Mouse (Mus musculus) lung, embryonic 14.5 days (tissue): ENCODE data around the gene Rnf146. TPM values are rescaled to one million over a fixed set of nuclear protein-coding genes. Genes with fewer than 3 reads are reported as not detected.
"Not testable (repeated sequence)": the region's sequence is repeated elsewhere in the genome, so short reads cannot be mapped to it uniquely, and the experiment has no call there.

ENCODE experiments used
- ATAC-seq: fragments of 200-750 bp; cut with Nextera tagmentation; 2 replicates; pipeline ENCODE4 v1.8.0; 2017; ENCODE audit warnings: mild to moderate bottlenecking, moderate TSS enrichment, moderate library complexity; ENCODE audit not compliant: insufficient read depth
- DNase-seq: peaks from one replicate; pipeline ENCODE4 v3.0.0-alpha.2; 2015
- H3K27ac ChIP-seq: fragments of 300-500 bp; sonication (generic); 2 replicates; pipeline ENCODE4 v1.5.1; 2014; ENCODE audit warnings: low read depth, mild to moderate bottlenecking, moderate library complexity
- H3K27me3 ChIP-seq: fragments of 300-500 bp; sonication (generic); 2 replicates; pipeline ENCODE4 v1.6.1; 2014; ENCODE audit warnings: low read length, control low read depth; ENCODE audit not compliant: insufficient read depth
- H3K36me3 ChIP-seq: fragments of 300-500 bp; sonication (generic); 2 replicates; pipeline ENCODE4 v1.6.1; 2014; ENCODE audit warnings: control low read depth; ENCODE audit not compliant: insufficient read depth
- H3K4me1 ChIP-seq: fragments of 300-500 bp; sonication (generic); 2 replicates; pipeline ENCODE4 v1.6.1; 2014; ENCODE audit warnings: antibody characterized with exemption, control low read depth; ENCODE audit not compliant: insufficient read depth
- H3K4me2 ChIP-seq: fragments of 300-500 bp; sonication (generic); 2 replicates; pipeline ENCODE4 v1.6.1; 2014; ENCODE audit warnings: mild to moderate bottlenecking
- H3K4me3 ChIP-seq: fragments of 300-500 bp; sonication (generic); 2 replicates; pipeline ENCODE4 v1.5.1; 2014; ENCODE audit warnings: low read depth, low read length
- H3K9ac ChIP-seq: fragments of 300-500 bp; sonication (generic); 2 replicates; pipeline ENCODE4 v1.6.1; 2014
- H3K9me3 ChIP-seq: fragments of 300-500 bp; sonication (generic); 2 replicates; pipeline ENCODE4 v1.6.1; 2016; ENCODE audit warnings: low read depth, low read length, control low read depth
- CTCF ChIP-seq: IDR thresholded peaks from 2 replicates; pipeline ENCODE4 v1.5.1; 2016; ENCODE audit warnings: antibody characterized with exemption, low read depth
- WGBS: fragments of 180-500 bp; shearing (Covaris S2); extraction: QIAGEN DNeasy Blood & Tissue Kit; methylation state at CpG from one replicate; pipeline ENCODE4 v1.1.7; 2014; 5-methylcytosine and 5-hydroxymethylcytosine counted together
- polyA plus RNA-seq: library from polyadenylated mRNA; unstranded; fragments of >200 nt; fragmentation: Nextera tagmentation; extraction: Ambion mirVana; gene quantifications from 2 replicates; pipeline ENCODE4 v1.2.1, GENCODE M21; 2014

The Rnf146 gene
- 38.0 and 40.0 TPM in 2 replicates for polyA plus RNA-seq

- Histone ChIP-seq H3K9me3 (no peaks in the 10 kb centered on the region), H3K9ac (peak within 1 kb of the TSS; percentile 95), H3K27me3 (no peaks in the 10 kb centered on the region), H3K27ac (peak within 1 kb of the TSS; percentile 98), H3K36me3 (no peaks in the 10 kb centered on the region), H3K4me3 (peak within 1 kb of the TSS; percentile 82), H3K4me1 (no peaks in the 10 kb centered on the region), H3K4me2 (peak within 1 kb of the TSS; percentile 85)
- 6% methylated on average over 15 of the region's 15 CpGs for WGBS
- ATAC-seq (no peak; the same call in 1 of the 2 replicates), DNase-seq (peak; percentile 50)
- no peak for TF ChIP-seq CTCF
Observed at GRCm38 (mm10) chr10:29362197-29362900, at the start of gene Rnf146. Rnf146 (minus strand) TSS chr10:29362442.

- H3K4me2 ChIP-seq, result no peak overlapping the region
- ATAC-seq, result no peak
Observed at GRCm38 (mm10) chr10:29402656-29403268, 40.5 kb upstream of the Rnf146 start.

GRCm38 (mm10) chr10:29394890-29395289 lies 32.6 kb upstream of the Rnf146 start:
- TF ChIP-seq CTCF, result peak; percentile 29; the same call in 1 of the 2 replicates
- H3K9ac ChIP-seq, H3K4me3 ChIP-seq, ATAC-seq, H3K27ac ChIP-seq, H3K27me3 ChIP-seq, H3K36me3 ChIP-seq, DNase-seq, H3K4me1 ChIP-seq, H3K4me2 ChIP-seq, H3K9me3 ChIP-seq: not testable (repeated sequence)
- WGBS, result 73% methylated on average over 2 of the region's 2 CpGs

More at GRCm38 (mm10) chr10:29402656-29403268, 40.5 kb upstream of the Rnf146 start:
- Histone ChIP-seq H3K4me1 (no peaks in the 10 kb centered on the region), H3K27ac (no peak overlapping the region), H3K9ac (no peak overlapping the region), H3K9me3 (no peaks in the 10 kb centered on the region), H3K27me3 (no peaks in the 10 kb centered on the region), H3K36me3 (no peaks in the 10 kb centered on the region), H3K4me3 (no peak overlapping the region)
- peak; percentile 37 for DNase-seq
- WGBS, result 40% methylated on average over 8 of the region's 8 CpGs
- no peak for TF ChIP-seq CTCF

GRCm38 (mm10) chr10:29381558-29381957 lies 19.3 kb upstream of the Rnf146 start:
- Histone ChIP-seq H3K27ac (no peak overlapping the region), H3K9me3 (no peaks in the 10 kb centered on the region), H3K4me1 (no peaks in the 10 kb centered on the region), H3K4me2 (no peak overlapping the region), H3K4me3 (no peak overlapping the region), H3K9ac (no peak overlapping the region), H3K27me3 (no peaks in the 10 kb centered on the region), H3K36me3 (no peaks in the 10 kb centered on the region)
- 74% methylated on average over 2 of the region's 2 CpGs for WGBS
- no peak for TF ChIP-seq CTCF
- ATAC-seq (no peak), DNase-seq (no peak)

- no peak overlapping the region for H3K9ac ChIP-seq
- H3K4me2 ChIP-seq, result no peak overlapping the region
- no peaks in the 10 kb centered on the region for H3K9me3 ChIP-seq
- H3K27ac ChIP-seq, result no peak overlapping the region
- peak; percentile 23 for DNase-seq
- H3K27me3 ChIP-seq, result no peaks in the 10 kb centered on the region
- H3K36me3 ChIP-seq, result no peaks in the 10 kb centered on the region
- WGBS, result 65% methylated on average over 5 of the region's 5 CpGs
- no peak for ATAC-seq
- no peak overlapping the region for H3K4me3 ChIP-seq
- no peaks in the 10 kb centered on the region for H3K4me1 ChIP-seq
- TF ChIP-seq CTCF, result no peak
Observed at GRCm38 (mm10) chr10:29374065-29374464, 11.8 kb upstream of the Rnf146 start.

GRCm38 (mm10) chr10:29361464-29362196 lies 612 bp downstream of the Rnf146 start:
- H3K27ac ChIP-seq, result peak overlapping the region; percentile 98
- DNase-seq (peak; percentile 94), ATAC-seq (peak; percentile 98)
- TF ChIP-seq CTCF, result no peak
- WGBS, result under 1% methylated on average over 82 of the region's 100 CpGs
- H3K36me3 ChIP-seq, result no peaks in the 10 kb centered on the region
- no peaks in the 10 kb centered on the region for H3K4me1 ChIP-seq
- peak overlapping the region; percentile 82 for H3K4me3 ChIP-seq
- H3K27me3 ChIP-seq, result no peaks in the 10 kb centered on the region
- H3K9me3 ChIP-seq, result no peaks in the 10 kb centered on the region
- H3K9ac ChIP-seq, result peak overlapping the region; percentile 95
- peak overlapping the region; percentile 85 for H3K4me2 ChIP-seq

- Histone ChIP-seq H3K9ac (peak overlapping the region; percentile 95), H3K27ac (peak overlapping the region; percentile 98), H3K4me2 (peak overlapping the region; percentile 85), H3K27me3 (no peaks in the 10 kb centered on the region), H3K36me3 (no peaks in the 10 kb centered on the region), H3K9me3 (no peaks in the 10 kb centered on the region), H3K4me1 (no peaks in the 10 kb centered on the region), H3K4me3 (peak overlapping the region; percentile 82)
- ATAC-seq (no peak), DNase-seq (no peak)
- WGBS, result 2% methylated on average over 6 of the region's 6 CpGs
- TF ChIP-seq CTCF, result no peak
Observed at GRCm38 (mm10) chr10:29361095-29361463, 1.2 kb downstream of the Rnf146 start.
